In the genomic region with DNA sequence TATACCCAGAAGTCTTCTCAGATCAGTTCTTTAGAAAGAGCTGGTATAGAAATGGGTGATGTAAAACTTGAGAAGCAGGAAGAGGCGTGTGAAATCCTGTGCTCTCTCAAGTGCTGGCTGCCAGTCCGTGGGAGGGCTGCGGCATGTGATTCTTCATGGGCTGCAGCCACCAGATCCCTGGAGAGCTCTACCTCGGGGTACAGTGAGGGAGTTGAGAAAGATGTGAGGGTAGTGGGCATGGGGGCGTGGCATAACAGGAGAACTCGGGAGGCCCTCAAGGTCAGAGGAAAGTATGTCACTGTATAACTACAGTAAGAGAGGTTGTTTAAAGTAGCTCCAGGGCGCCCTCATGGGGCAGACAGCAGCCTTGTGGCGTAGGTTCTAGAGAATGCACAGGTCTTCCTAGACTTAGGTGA, we compare ENCODE assay signal across 8 mouse cellular contexts. TPM values are rescaled to one million over a fixed set of nuclear protein-coding genes. Genes with fewer than 3 reads are reported as not detected.
DNase-seq lines count a peak whose midpoint lies in the region; ATAC-seq and TF ChIP-seq lines count a peak whose summit lies in the region.

No protein-coding gene starts in this region.

- peaks cover 10% of the 10 kb centered on the region for H3K4me1 ChIP-seq in embryonic facial prominence, embryonic 13.5 days
- no peaks in the 10 kb centered on the region for H3K4me1 ChIP-seq in kidney, adult 2 months (ENCODE audit: control insufficient read depth, insufficient read depth, low read length)
- peaks cover 0 to 3% of the 10 kb centered on the region in 2 experiments; a peak in 2 of 4 replicates for H3K4me1 ChIP-seq in liver, embryonic 14.5 days (replicated peaks; ENCODE audit: control insufficient read depth in 2 of 2, insufficient read depth in 2 of 2, low read length in 1 of 2)

- no peaks in the 10 kb centered on the region; the same call in 1 of the 2 replicates for H3K27me3 ChIP-seq in embryonic facial prominence, embryonic 13.5 days
- H3K27me3 ChIP-seq in kidney, adult 2 months (replicated peaks; ENCODE audit: control insufficient read depth, insufficient read depth, low read length): no peaks in the 10 kb centered on the region
- no peaks in the 10 kb centered on the region for H3K27me3 ChIP-seq in liver, embryonic 14.5 days (ENCODE audit: control insufficient read depth, insufficient read depth, low read length)

- no peak; the same call in 1 of the 2 replicates for ATAC-seq in embryonic facial prominence, embryonic 13.5 days (ENCODE audit: insufficient number of reproducible peaks, insufficient read depth, low FRiP score, low TSS enrichment, low read depth)
- ATAC-seq in liver, embryonic 14.5 days (ENCODE audit: insufficient read depth): no peak

- peak overlapping the region; percentile 30; the same call in 1 of the 2 replicates for H3K4me2 ChIP-seq in embryonic facial prominence, embryonic 13.5 days
- no peak overlapping the region for H3K4me2 ChIP-seq in liver, embryonic 14.5 days (ENCODE audit: low read depth)

- H3K36me3 ChIP-seq in embryonic facial prominence, embryonic 13.5 days: peaks cover 23% of the 10 kb centered on the region
- H3K36me3 ChIP-seq in kidney, adult 2 months (ENCODE audit: control insufficient read depth, insufficient read depth, low read length): no peaks in the 10 kb centered on the region; the same call in 1 of the 2 replicates
- H3K36me3 ChIP-seq in liver, embryonic 14.5 days (replicated peaks; ENCODE audit: control insufficient read depth, insufficient read depth, low read depth): peaks cover 2% of the 10 kb centered on the region

- no peak for DNase-seq in layer of hippocampus, adult 2 months (ENCODE audit: low spot score in 2 of 2)
- no peak for DNase-seq in layer of hippocampus, postnatal 14 days (ENCODE audit: low spot score in 2 of 2)
- peak; percentile 84 for DNase-seq in NIH3T3 (ENCODE audit: low read depth)
- peak; percentile 61 for DNase-seq in kidney, adult 2 months
- no peak for DNase-seq in liver, embryonic 14.5 days (ENCODE audit: low read depth in 3 of 3, low spot score in 3 of 3)
- DNase-seq in right cerebral cortex, postnatal 25 days: peak; percentile 80
- no peak for DNase-seq in cerebellum, adult 11-12 months

- TF ChIP-seq CTCF in layer of hippocampus, adult 2 months (conservative IDR thresholded peaks at IDR 0.05): peak; percentile 81
- peak; percentile 72 for TF ChIP-seq CTCF in kidney, adult 2 months (conservative IDR thresholded peaks at IDR 0.05; ENCODE audit: insufficient read depth, insufficient read length, low read depth, low read length)
- TF ChIP-seq CTCF in liver, embryonic 14.5 days (IDR thresholded peaks at IDR 0.05; ENCODE audit: low read depth): peak; percentile 66

- no peak overlapping the region for H3K4me3 ChIP-seq in layer of hippocampus, adult 2 months
- no peak overlapping the region for H3K4me3 ChIP-seq in embryonic facial prominence, embryonic 13.5 days
- H3K4me3 ChIP-seq in kidney, adult 2 months (ENCODE audit: insufficient read depth, low read depth, low read length): no peak overlapping the region
- H3K4me3 ChIP-seq in liver, embryonic 14.5 days (ENCODE audit: insufficient read depth in 1 of 2, low read depth in 2 of 2, low read length in 2 of 2): no peak overlapping the region

- no peaks in the 10 kb centered on the region for H3K9me3 ChIP-seq in embryonic facial prominence, embryonic 13.5 days
- no peaks in the 10 kb centered on the region for H3K9me3 ChIP-seq in liver, embryonic 14.5 days (ENCODE audit: control insufficient read depth, low read length)

- no peak for TF ChIP-seq EP300 in liver, embryonic 14.5 days (IDR thresholded peaks at IDR 0.05; ENCODE audit: low read depth)

- TF ChIP-seq POLR2A in kidney, adult 2 months (IDR thresholded peaks at IDR 0.05; ENCODE audit: low read depth, low read length): no peak

- 0 out of 2 replicates have a peak overlapping the region, but pooled peaks have one; percentile 6 for H3K27ac ChIP-seq in layer of hippocampus, adult 2 months
- H3K27ac ChIP-seq in embryonic facial prominence, embryonic 13.5 days: no peak overlapping the region
- H3K27ac ChIP-seq in kidney, adult 2 months (ENCODE audit: insufficient read depth, low read depth, low read length): no peak overlapping the region
- H3K27ac ChIP-seq in liver, embryonic 14.5 days: no peak overlapping the region

- 0 out of 2 replicates have a peak overlapping the region, but pooled peaks have one; percentile 21 for H3K9ac ChIP-seq in embryonic facial prominence, embryonic 13.5 days
- no peak overlapping the region for H3K9ac ChIP-seq in liver, embryonic 14.5 days (replicated peaks)

- WGBS in embryonic facial prominence, embryonic 13.5 days: 26% methylated on average over 8 of the region's 8 CpGs
- 16% methylated on average over 8 of the region's 8 CpGs for WGBS in kidney, adult 2 months
- 40% methylated on average over 8 of the region's 8 CpGs for WGBS in liver, embryonic 14.5 days (ENCODE audit: insufficient replicate concordance)

RNA-seq across cellular contexts. Expression of a gene that starts 10.4 kb away (rescaled TPM):
- total RNA-seq in layer of hippocampus, adult 2 months (2021): 10 to 100 TPM; 38.2 to 38.6 TPM
- 10 to 100 TPM; 41.3 to 42.2 TPM for total RNA-seq in layer of hippocampus, postnatal 14 days (2021)
- polyA plus RNA-seq in embryonic facial prominence, embryonic 13.5 days (2015; fragmentation: Nextera tagmentation; extraction: Ambion mirVana): 0.42 and 0.51 TPM in 2 replicates
- 0.01 and 0.05 TPM in 2 replicates for polyA plus RNA-seq in kidney, adult 2 months (2012; rRNA removed)
- 0.01 and 0.04 TPM in 2 replicates for polyA plus RNA-seq in liver, embryonic 14.5 days (2012; rRNA removed)
- polyA plus RNA-seq in liver, embryonic 14.5 days (2014; fragmentation: Nextera tagmentation; extraction: Ambion mirVana): 0.04 TPM in 1 of 2 replicates, not detected in the other

RNA-seq across cellular contexts. Expression of a gene that starts 20.2 kb away (rescaled TPM):
- 1 to 10 TPM; 6.7 to 8.1 TPM for total RNA-seq in layer of hippocampus, adult 2 months (2021)
- total RNA-seq in layer of hippocampus, postnatal 14 days (2021): 1 to 10 TPM; 5.0 to 6.6 TPM
- polyA plus RNA-seq in embryonic facial prominence, embryonic 13.5 days (2015; fragmentation: Nextera tagmentation; extraction: Ambion mirVana): 7.4 and 7.7 TPM in 2 replicates
- polyA plus RNA-seq in kidney, adult 2 months (2012; rRNA removed): 36.1 and 37.2 TPM in 2 replicates
- polyA plus RNA-seq in liver, embryonic 14.5 days (2012; rRNA removed): 6.0 and 6.2 TPM in 2 replicates
- polyA plus RNA-seq in liver, embryonic 14.5 days (2014; fragmentation: Nextera tagmentation; extraction: Ambion mirVana): 3.6 TPM in 2 replicates

RNA-seq across cellular contexts. Expression of a gene that starts 47.9 kb away (rescaled TPM):
- 10 to 100 TPM; 32.3 to 40.2 TPM for total RNA-seq in layer of hippocampus, adult 2 months (2021)
- total RNA-seq in layer of hippocampus, postnatal 14 days (2021): 10 to 100 TPM; 34.2 to 38.1 TPM
- 18.8 and 19.8 TPM in 2 replicates for polyA plus RNA-seq in embryonic facial prominence, embryonic 13.5 days (2015; fragmentation: Nextera tagmentation; extraction: Ambion mirVana)
- 36.0 and 36.1 TPM in 2 replicates for polyA plus RNA-seq in kidney, adult 2 months (2012; rRNA removed)
- 8.4 and 8.8 TPM in 2 replicates for polyA plus RNA-seq in liver, embryonic 14.5 days (2012; rRNA removed)
- 5.6 and 6.1 TPM in 2 replicates for polyA plus RNA-seq in liver, embryonic 14.5 days (2014; fragmentation: Nextera tagmentation; extraction: Ambion mirVana)

Comparison
In these comparisons a context has a peak if more than half of its experiments do, and no peak if none do; other contexts are left out.
1. DNase-seq: peak in NIH3T3 (single experiment), kidney, adult 2 months (single experiment) and right cerebral cortex, postnatal 25 days (single experiment); none in layer of hippocampus, adult 2 months (0 of 2), layer of hippocampus, postnatal 14 days (0 of 2), liver, embryonic 14.5 days (0 of 3) and cerebellum, adult 11-12 months (single experiment).
2. Peak in every context shown above with its lines, with median percentiles within 50 percentile points of each other: CTCF ChIP-seq.